Mouse (Mus musculus) embryonic facial prominence, embryonic 15.5 days (tissue): ENCODE data around the gene Olfr811. TPM values are rescaled to one million over a fixed set of nuclear protein-coding genes. Genes with fewer than 3 reads are reported as not detected.

ENCODE experiments used
- ATAC-seq: fragments of 200-750 bp; cut with Nextera tagmentation; 2 replicates; pipeline ENCODE4 v1.8.0; 2017; ENCODE audit warnings: low read depth, moderate TSS enrichment; ENCODE audit not compliant: insufficient number of reproducible peaks, low FRiP score, low TSS enrichment
- H3K27ac ChIP-seq: fragments of 300-500 bp; sonication (generic); replicated peaks from 2 replicates; pipeline ENCODE4 v1.5.1; 2015; ENCODE audit warnings: mild to moderate bottlenecking, inconsistent platforms
- H3K27me3 ChIP-seq: fragments of 300-500 bp; sonication (generic); 2 replicates; pipeline ENCODE4 v1.6.1; 2015; ENCODE audit warnings: inconsistent platforms
- H3K36me3 ChIP-seq: fragments of 300-500 bp; sonication (generic); 2 replicates; pipeline ENCODE4 v1.6.1; 2015; ENCODE audit warnings: mild to moderate bottlenecking, inconsistent platforms
- H3K4me1 ChIP-seq: fragments of 300-500 bp; sonication (generic); 2 replicates; pipeline ENCODE4 v1.6.1; 2015; ENCODE audit warnings: inconsistent platforms
- H3K4me2 ChIP-seq: fragments of 300-500 bp; sonication (generic); replicated peaks from 2 replicates; pipeline ENCODE4 v1.6.1; 2015; ENCODE audit warnings: mild to moderate bottlenecking, inconsistent platforms
- H3K4me3 ChIP-seq: fragments of 300-500 bp; sonication (generic); replicated peaks from 2 replicates; pipeline ENCODE4 v1.5.1; 2015; ENCODE audit warnings: mild to moderate bottlenecking, inconsistent platforms
- H3K9ac ChIP-seq: fragments of 300-500 bp; sonication (generic); 2 replicates; pipeline ENCODE4 v1.6.1; 2015; ENCODE audit warnings: inconsistent platforms
- H3K9me3 ChIP-seq: fragments of 300-500 bp; sonication (generic); replicated peaks from 2 replicates; pipeline ENCODE4 v1.6.1; 2016; ENCODE audit warnings: inconsistent platforms
- WGBS: fragments of 180-500 bp; shearing (Covaris S2); methylation state at CpG from one replicate; pipeline ENCODE4 v1.1.7; 2015; 5-methylcytosine and 5-hydroxymethylcytosine counted together
- polyA plus RNA-seq: library from polyadenylated mRNA; unstranded; fragments of >200 nt; fragmentation: Nextera tagmentation; extraction: Ambion mirVana; gene quantifications from 2 replicates; pipeline ENCODE4 v1.2.1, GENCODE M21; 2015

The Olfr811 gene
- not detected in 2 replicates for polyA plus RNA-seq

DNA sequence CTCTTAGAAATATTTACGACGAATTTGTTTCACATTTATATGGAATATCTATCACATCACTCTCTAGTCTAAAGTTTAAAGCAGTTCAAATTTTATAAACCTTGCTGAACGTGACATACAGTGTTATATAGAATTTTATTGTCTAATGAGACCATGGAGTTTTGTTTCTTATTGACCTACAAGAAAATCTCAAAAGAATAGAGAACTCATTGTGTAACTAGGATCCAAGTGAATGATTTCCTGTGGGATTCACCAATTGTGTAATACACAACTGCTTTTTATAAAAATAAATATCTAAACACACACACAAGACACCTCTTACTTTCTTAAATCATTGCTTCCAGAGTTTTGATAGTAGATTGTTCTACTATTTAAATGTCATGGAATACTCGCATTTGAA, at the start of gene Olfr811:
Gene Olfr811 (minus strand): TSS at position 101 of the 400 bp plus-strand sequence.
- no peak within 1 kb of the TSS for H3K4me3 ChIP-seq
- no peak for ATAC-seq
- H3K4me1 ChIP-seq, result no peaks in the 10 kb centered on the region
- WGBS, result 77% methylated on average over 4 of the region's 4 CpGs
- no peak within 1 kb of the TSS for H3K4me2 ChIP-seq
- no peaks in the 10 kb centered on the region for H3K36me3 ChIP-seq
- no peaks in the 10 kb centered on the region for H3K27me3 ChIP-seq
- H3K9me3 ChIP-seq, result no peaks in the 10 kb centered on the region
- H3K27ac ChIP-seq, result no peak within 1 kb of the TSS
- H3K9ac ChIP-seq, result no peak within 1 kb of the TSS

DNA sequence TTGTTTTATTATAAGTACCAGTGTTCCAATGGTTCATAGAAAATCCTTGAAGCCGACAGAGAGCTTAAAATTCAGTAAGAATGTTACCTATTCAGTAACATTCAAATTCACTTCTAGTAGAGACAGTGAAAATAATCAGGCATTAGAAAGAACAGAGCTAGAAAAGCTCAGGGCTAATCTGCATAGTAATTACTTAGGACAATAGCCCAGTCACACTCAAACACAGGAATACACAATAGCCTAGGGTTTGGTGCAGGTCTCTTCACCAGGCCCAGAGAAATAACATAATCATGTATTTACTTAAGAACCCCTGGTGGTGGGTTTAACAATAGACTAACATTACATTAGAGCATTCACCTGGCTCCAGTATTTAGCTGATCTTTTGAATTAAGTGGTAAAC, 43.1 kb upstream of the Olfr811 start:
- H3K4me1 ChIP-seq, result no peaks in the 10 kb centered on the region
- 69% methylated on average over 1 of the region's 1 CpGs for WGBS
- H3K36me3 ChIP-seq, result no peaks in the 10 kb centered on the region
- no peak overlapping the region for H3K4me2 ChIP-seq
- no peak for ATAC-seq
- no peak overlapping the region for H3K4me3 ChIP-seq
- H3K9me3 ChIP-seq, result no peaks in the 10 kb centered on the region
- H3K27me3 ChIP-seq, result no peaks in the 10 kb centered on the region
- no peak overlapping the region for H3K27ac ChIP-seq
- H3K9ac ChIP-seq, result no peak overlapping the region

DNA sequence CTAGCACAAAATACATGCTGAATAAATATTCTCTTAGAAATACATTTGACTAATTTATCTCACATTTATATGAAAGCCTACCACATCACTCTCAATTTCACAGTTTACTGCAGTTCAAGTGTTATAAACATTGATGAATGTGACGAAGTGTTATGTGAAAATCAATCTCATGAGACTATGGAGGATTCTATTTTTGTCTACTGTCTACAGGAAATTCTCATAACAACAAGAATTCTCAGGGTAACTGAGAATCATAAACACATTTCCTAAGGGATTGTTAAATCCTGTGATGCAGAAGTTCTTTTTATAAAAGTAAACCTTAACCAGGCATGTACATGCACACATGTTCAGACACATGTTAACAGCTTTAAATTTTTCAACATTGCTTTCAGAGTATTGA, 41.8 kb upstream of the Olfr811 start, which contains the start of gene Olfr812:
Gene Olfr812 (minus strand): TSS at position 101 of the 400 bp plus-strand sequence.
- no peak within 1 kb of the TSS for H3K27ac ChIP-seq
- no peak within 1 kb of the TSS for H3K4me3 ChIP-seq
- 52% methylated on average over 1 of the region's 1 CpGs for whole genome bisulfite sequencing
- H3K4me2 ChIP-seq, result no peak within 1 kb of the TSS
- no peaks in the 10 kb centered on the region for H3K4me1 ChIP-seq
- H3K9ac ChIP-seq, result no peak within 1 kb of the TSS
- ATAC-seq, result no peak
- no peaks in the 10 kb centered on the region for H3K9me3 ChIP-seq
- H3K36me3 ChIP-seq, result no peaks in the 10 kb centered on the region
- no peaks in the 10 kb centered on the region for H3K27me3 ChIP-seq

DNA sequence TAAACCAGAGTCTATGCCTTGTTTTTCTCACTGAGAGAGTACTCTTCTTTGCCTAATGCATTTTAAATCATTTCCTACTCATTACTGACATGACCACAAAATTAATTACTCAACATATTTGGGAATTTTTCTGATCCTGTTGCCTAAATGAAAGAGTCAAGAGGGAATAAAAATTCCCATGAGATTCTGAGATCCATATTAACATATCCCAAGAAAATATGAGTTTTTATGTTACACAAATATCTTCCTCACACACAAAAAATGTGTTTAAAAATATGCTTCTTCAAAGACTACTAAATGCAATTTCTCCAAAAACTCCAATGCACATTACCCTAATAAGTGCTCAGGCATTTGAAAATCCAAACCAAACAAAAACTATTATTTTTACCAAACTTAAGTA, 9.4 kb downstream of the Olfr811 start, which contains the start of gene Olfr810:
Gene Olfr810 (minus strand): TSS at position 101 of the 400 bp plus-strand sequence.
- H3K9ac ChIP-seq, result no peak within 1 kb of the TSS
- no peak within 1 kb of the TSS for H3K4me2 ChIP-seq
- no peaks in the 10 kb centered on the region for H3K27me3 ChIP-seq
- ATAC-seq, result no peak
- H3K36me3 ChIP-seq, result no peaks in the 10 kb centered on the region
- no peak within 1 kb of the TSS for H3K27ac ChIP-seq
- H3K4me3 ChIP-seq, result no peak within 1 kb of the TSS
- no peaks in the 10 kb centered on the region for H3K4me1 ChIP-seq
- H3K9me3 ChIP-seq, result no peaks in the 10 kb centered on the region

DNA sequence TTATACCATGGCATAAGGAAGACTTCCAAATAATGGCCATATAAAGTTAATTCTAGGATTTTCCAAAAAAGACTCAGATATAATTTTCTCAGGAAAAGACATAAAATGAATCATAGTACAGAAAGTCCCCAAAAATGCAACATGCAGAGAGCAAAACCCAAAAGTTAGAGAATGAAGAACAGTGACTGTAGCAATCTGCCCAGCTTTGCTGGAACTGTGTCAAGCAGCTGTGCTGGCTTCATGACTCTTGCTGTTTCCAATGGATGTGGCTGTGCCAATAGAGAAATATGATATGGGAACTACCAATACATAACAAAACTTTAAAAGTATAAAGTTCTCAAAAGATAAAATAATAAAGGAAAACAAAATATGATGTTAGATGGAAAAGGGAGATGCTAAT, 26.1 kb downstream of the Olfr811 start:
- Histone ChIP-seq H3K27me3 (no peaks in the 10 kb centered on the region), H3K4me3 (no peak overlapping the region), H3K9ac (no peak overlapping the region), H3K4me2 (no peak overlapping the region), H3K36me3 (no peaks in the 10 kb centered on the region), H3K27ac (no peak overlapping the region), H3K4me1 (no peaks in the 10 kb centered on the region), H3K9me3 (no peaks in the 10 kb centered on the region)
- ATAC-seq, result no peak

DNA sequence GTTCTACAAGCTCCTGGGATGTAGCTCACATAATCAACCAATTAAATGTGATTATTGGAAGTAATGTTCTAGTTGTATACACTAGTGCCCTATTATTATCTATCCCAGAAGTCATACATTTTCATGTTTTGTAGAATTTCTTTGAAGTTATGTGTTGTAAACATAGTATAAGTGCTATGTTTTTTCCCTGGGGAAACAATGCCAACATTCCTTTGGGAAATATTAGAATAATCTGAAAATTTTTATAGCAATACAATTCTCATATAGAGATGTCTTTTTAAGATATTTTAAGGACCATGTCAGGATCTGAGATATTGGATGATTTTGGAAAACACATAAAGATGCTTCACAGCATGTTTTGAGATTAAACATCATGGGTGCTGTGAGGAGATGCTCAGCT, 29.9 kb downstream of the Olfr811 start, which contains the start of gene Olfr809:
Gene Olfr809 (plus strand): TSS at position 301 of the 400 bp plus-strand sequence.
- Histone ChIP-seq H3K9ac (no peak within 1 kb of the TSS), H3K27ac (no peak within 1 kb of the TSS), H3K4me2 (no peak within 1 kb of the TSS), H3K4me1 (no peaks in the 10 kb centered on the region), H3K27me3 (no peaks in the 10 kb centered on the region), H3K9me3 (no peaks in the 10 kb centered on the region), H3K36me3 (no peaks in the 10 kb centered on the region), H3K4me3 (no peak within 1 kb of the TSS)
- ATAC-seq, result no peak

GRCm38 (mm10) chr10:129765182-129765581, 39.0 kb downstream of the Olfr811 start, which contains the start of gene Olfr808:
Gene Olfr808, plus strand, starts transcription at chr10:129765482.
- H3K4me1 ChIP-seq, result no peaks in the 10 kb centered on the region
- no peaks in the 10 kb centered on the region for H3K27me3 ChIP-seq
- no peak within 1 kb of the TSS for H3K4me2 ChIP-seq
- no peaks in the 10 kb centered on the region for H3K9me3 ChIP-seq
- H3K27ac ChIP-seq, result no peak within 1 kb of the TSS
- H3K36me3 ChIP-seq, result no peaks in the 10 kb centered on the region
- no peak for ATAC-seq
- no peak within 1 kb of the TSS for H3K4me3 ChIP-seq
- H3K9ac ChIP-seq, result no peak within 1 kb of the TSS
- WGBS, result 85% methylated on average over 1 of the region's 1 CpGs

DNA sequence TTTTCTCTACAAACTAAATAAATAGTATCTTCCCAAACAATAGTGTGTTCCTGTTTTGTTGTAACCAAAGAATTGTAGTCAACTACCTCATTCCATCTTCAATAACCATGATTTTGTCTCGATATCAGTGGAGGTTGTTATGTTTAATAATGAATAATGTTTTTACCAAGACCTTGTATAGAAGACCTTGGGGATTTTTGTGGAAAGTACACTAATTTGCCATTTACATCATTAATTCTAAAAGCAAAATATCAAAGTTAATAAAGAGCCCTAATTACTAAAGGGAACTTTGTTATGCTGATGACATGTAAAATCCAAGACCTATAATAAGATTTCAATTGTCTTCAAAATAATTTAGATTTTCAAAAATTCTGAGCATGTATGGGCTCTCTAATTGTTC, 46.5 kb downstream of the Olfr811 start, which contains the start of gene Olfr807:
Gene Olfr807 (minus strand): TSS at position 101 of the 400 bp plus-strand sequence.
- no peaks in the 10 kb centered on the region for H3K4me1 ChIP-seq
- no peak within 1 kb of the TSS for H3K27ac ChIP-seq
- no peak within 1 kb of the TSS for H3K4me3 ChIP-seq
- WGBS, result 84% methylated on average over 1 of the region's 1 CpGs
- no peaks in the 10 kb centered on the region for H3K9me3 ChIP-seq
- no peak within 1 kb of the TSS for H3K9ac ChIP-seq
- H3K4me2 ChIP-seq, result no peak within 1 kb of the TSS
- ATAC-seq, result no peak
- H3K27me3 ChIP-seq, result no peaks in the 10 kb centered on the region
- H3K36me3 ChIP-seq, result no peaks in the 10 kb centered on the region

Other genes with a start within 250 kb of the Olfr811 start
- not detected in 2 replicates for gene Olfr794, start 236.7 kb downstream of the Olfr811 start, polyA plus RNA-seq
- gene Olfr796, start 191.8 kb downstream of the Olfr811 start, polyA plus RNA-seq, result not detected in 2 replicates
- gene Olfr798, start 176.5 kb downstream of the Olfr811 start, polyA plus RNA-seq, result 0.04 and 0.12 TPM in 2 replicates
- gene Olfr799, start 166.9 kb downstream of the Olfr811 start, polyA plus RNA-seq, result not detected in 2 replicates
- gene Olfr800, start 146.7 kb downstream of the Olfr811 start, polyA plus RNA-seq, result not detected in 2 replicates
- not detected in 2 replicates for gene Olfr801, start 130.5 kb downstream of the Olfr811 start, polyA plus RNA-seq
- 0.03 and 0.07 TPM in 2 replicates for gene Olfr802, start 116.2 kb downstream of the Olfr811 start, polyA plus RNA-seq
- gene Olfr803, start 110.1 kb downstream of the Olfr811 start, polyA plus RNA-seq, result not detected in 2 replicates
- gene Olfr804, start 101.2 kb downstream of the Olfr811 start, polyA plus RNA-seq, result not detected in 2 replicates
- 0.05 TPM in 1 of 2 replicates, not detected in the other for gene Olfr805, start 75.0 kb downstream of the Olfr811 start, polyA plus RNA-seq
- not detected in 2 replicates for gene Olfr806, start 62.5 kb downstream of the Olfr811 start, polyA plus RNA-seq
- 0.17 TPM in 1 of 2 replicates, not detected in the other for gene Olfr807, start 46.6 kb downstream of the Olfr811 start, polyA plus RNA-seq
- gene Olfr808, start 38.9 kb downstream of the Olfr811 start, polyA plus RNA-seq, result not detected in 2 replicates
- gene Olfr809, start 29.8 kb downstream of the Olfr811 start, polyA plus RNA-seq, result 0.17 TPM in 1 of 2 replicates, not detected in the other
- 0.26 and 0.44 TPM in 2 replicates for gene Olfr810, start 9.5 kb downstream of the Olfr811 start, polyA plus RNA-seq
- 0.13 and 0.41 TPM in 2 replicates for gene Olfr812, start 41.7 kb upstream of the Olfr811 start, polyA plus RNA-seq
- gene Olfr813, start 51.0 kb upstream of the Olfr811 start, polyA plus RNA-seq, result 0.20 and 0.33 TPM in 2 replicates
- not detected in 2 replicates for gene Olfr814, start 75.5 kb upstream of the Olfr811 start, polyA plus RNA-seq
- gene Olfr815, start 101.5 kb upstream of the Olfr811 start, polyA plus RNA-seq, result 0.17 TPM in 1 of 2 replicates, not detected in the other
- gene Olfr816, start 111.2 kb upstream of the Olfr811 start, polyA plus RNA-seq, result not detected in 2 replicates
- not detected in 2 replicates for gene Olfr818, start 144.7 kb upstream of the Olfr811 start, polyA plus RNA-seq
- 0.04 TPM in 1 of 2 replicates, not detected in the other for gene Olfr819, start 162.9 kb upstream of the Olfr811 start, polyA plus RNA-seq
- gene Olfr247, start 171.7 kb upstream of the Olfr811 start, polyA plus RNA-seq, result 0.11 TPM in 1 of 2 replicates, not detected in the other
- 0.09 TPM in 1 of 2 replicates, not detected in the other for gene Gm10310, start 180.7 kb upstream of the Olfr811 start, polyA plus RNA-seq
- gene Olfr820, start 208.2 kb upstream of the Olfr811 start, polyA plus RNA-seq, result 0.04 and 0.11 TPM in 2 replicates
- not detected in 2 replicates for gene Olfr821, start 226.0 kb upstream of the Olfr811 start, polyA plus RNA-seq